Mouse (Mus musculus) heart, embryonic 14.5 days (tissue): ENCODE measurements around the gene Pou2f2. TPM values are rescaled to one million over a fixed set of nuclear protein-coding genes. Genes with fewer than 3 reads are reported as not detected.

Source experiments
- ATAC-seq: fragments of 200-750 bp; cut with Nextera tagmentation; 2 replicates; pipeline ENCODE4 v1.8.0; 2017; ENCODE audit warnings: low read depth, moderate TSS enrichment; ENCODE audit not compliant: insufficient number of reproducible peaks, insufficient read depth, low FRiP score
- H3K27ac ChIP-seq, 2 experiments: fragments of 200-500 bp in 1 of 2; fragments of 300-500 bp in 1 of 2; sonication (generic) in 1 of 2; replicated peaks in 1 of 2; 2 replicates each; pipeline ENCODE4 v1.5.1; 2012 to 2014; ENCODE audit warnings: low read depth in 2 of 2, low read length in 2 of 2, control low read depth in 1 of 2, mild to moderate bottlenecking in 1 of 2, mixed read lengths in 1 of 2; ENCODE audit not compliant: control insufficient read depth in 1 of 2, insufficient read depth in 1 of 2
- H3K27me3 ChIP-seq: fragments of 300-500 bp; sonication (generic); 2 replicates; pipeline ENCODE4 v1.6.1; 2014; ENCODE audit warnings: mild to moderate bottlenecking, low read length, control low read depth; ENCODE audit not compliant: control insufficient read depth, insufficient read depth
- H3K36me3 ChIP-seq: fragments of 300-500 bp; sonication (generic); 2 replicates; pipeline ENCODE4 v1.6.1; 2014; ENCODE audit warnings: mild to moderate bottlenecking, control low read depth, low read length, mixed read lengths; ENCODE audit not compliant: control insufficient read depth, insufficient read depth
- H3K4me1 ChIP-seq, 2 experiments: fragments of 200-500 bp in 1 of 2; fragments of 300-500 bp in 1 of 2; sonication (generic) in 1 of 2; 2 replicates each; pipeline ENCODE4 v1.6.1; 2012 to 2014; ENCODE audit warnings: low read length in 2 of 2, control low read depth in 1 of 2, mixed read lengths in 1 of 2; ENCODE audit not compliant: control insufficient read depth in 2 of 2, insufficient read depth in 2 of 2
- H3K4me2 ChIP-seq: fragments of 300-500 bp; sonication (generic); 2 replicates; pipeline ENCODE4 v1.6.1; 2014; ENCODE audit warnings: mild to moderate bottlenecking, low read length
- H3K4me3 ChIP-seq, 2 experiments: fragments of 200-500 bp in 1 of 2; fragments of 300-500 bp in 1 of 2; sonication (generic) in 1 of 2; 2 replicates each; pipeline ENCODE4 v1.5.1; 2012 to 2014; ENCODE audit warnings: low read length in 2 of 2, mild to moderate bottlenecking in 2 of 2, control low read depth in 1 of 2, low read depth in 1 of 2, moderate library complexity in 1 of 2; ENCODE audit not compliant: control insufficient read depth in 1 of 2, insufficient read depth in 1 of 2
- H3K9ac ChIP-seq: fragments of 300-500 bp; sonication (generic); 2 replicates; pipeline ENCODE4 v1.6.1; 2014; ENCODE audit warnings: mild to moderate bottlenecking, low read length
- H3K9me3 ChIP-seq: fragments of 300-500 bp; sonication (generic); 2 replicates; pipeline ENCODE4 v1.6.1; 2016; ENCODE audit warnings: low read length, control low read depth; ENCODE audit not compliant: control insufficient read depth
- WGBS: fragments of 180-500 bp; shearing (Covaris S2); extraction: QIAGEN DNeasy Blood & Tissue Kit; methylation state at CpG from one replicate; pipeline ENCODE4 v1.1.7; 2014; 5-methylcytosine and 5-hydroxymethylcytosine counted together
- polyA plus RNA-seq: library from polyadenylated mRNA; unstranded; fragments of >200 nt; fragmentation: Nextera tagmentation; extraction: Ambion mirVana; gene quantifications from 2 replicates; pipeline ENCODE4 v1.2.1, GENCODE M21; 2014

The Pou2f2 gene
- polyA plus RNA-seq = 0.50 and 0.71 TPM in 2 replicates

GRCm38 (mm10) chr7:25179606-25180161 is at the start of gene Pou2f2:
Gene Pou2f2, minus strand, starts transcription at chr7:25179726.
- peaks cover 0 to 9% of the 10 kb centered on the region in 2 experiments; a peak in 1 of 4 replicates for H3K4me1 ChIP-seq
- no peak within 1 kb of the TSS; the same call in 1 of the 2 replicates for H3K9ac ChIP-seq
- peak within 1 kb of the TSS; percentile 72 for H3K4me2 ChIP-seq
- H3K9me3 ChIP-seq = no peaks in the 10 kb centered on the region
- ATAC-seq = peak; percentile 62
- WGBS = under 1% methylated on average over 35 of the region's 56 CpGs
- H3K36me3 ChIP-seq = no peaks in the 10 kb centered on the region
- peak within 1 kb of the TSS; percentile 39 to 50 for H3K4me3 ChIP-seq
- peaks cover 99% of the 10 kb centered on the region for H3K27me3 ChIP-seq
- H3K27ac ChIP-seq = no peak within 1 kb of the TSS

DNA sequence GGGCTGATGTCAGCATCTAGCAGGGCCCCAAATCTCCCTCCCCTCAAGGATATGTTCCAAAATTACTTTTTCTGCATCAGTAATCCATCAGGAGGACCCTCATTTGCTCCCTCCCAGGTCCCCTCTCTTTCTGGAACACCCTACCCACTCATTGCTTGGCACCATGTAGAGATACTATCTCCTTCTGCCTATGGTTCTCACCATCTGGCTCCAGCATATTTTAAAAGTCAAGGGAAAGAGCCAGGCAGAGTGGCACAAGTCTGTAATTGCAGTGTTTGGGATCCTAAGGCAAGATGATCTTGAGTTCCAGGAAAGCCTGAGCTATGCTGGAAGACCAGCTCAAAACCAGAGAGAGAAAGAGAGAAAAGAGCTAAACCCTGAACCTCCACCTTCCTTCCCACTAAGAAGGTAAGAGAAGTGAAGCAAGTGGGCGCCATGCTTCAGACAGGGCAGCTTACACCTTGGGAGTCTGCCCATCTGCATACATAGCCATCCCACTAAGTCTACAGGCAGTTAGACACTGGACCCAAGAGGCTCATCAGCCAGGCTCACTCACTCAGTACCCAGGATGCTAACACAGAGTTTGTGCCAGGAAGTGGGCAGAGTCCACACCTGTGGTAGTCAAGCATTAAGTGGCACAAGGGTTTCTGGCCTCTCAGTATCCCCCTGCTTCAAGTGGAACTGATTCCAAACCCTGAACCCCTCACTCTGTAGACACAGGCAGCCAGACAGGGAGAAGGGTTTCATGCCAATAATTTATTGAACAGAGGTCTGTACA is 48.2 kb upstream of the Pou2f2 start:
- Histone ChIP-seq H3K4me2 (no peak overlapping the region), H3K9ac (no peak overlapping the region), H3K27me3 (no peaks in the 10 kb centered on the region), H3K4me1 (peaks cover 0 to 2% of the 10 kb centered on the region in 2 experiments; a peak in 2 of 4 replicates), H3K4me3 (no peak overlapping the region), H3K36me3 (peaks cover 100% of the 10 kb centered on the region), H3K9me3 (no peaks in the 10 kb centered on the region), H3K27ac (no peak overlapping the region)
- no peak for ATAC-seq
- WGBS = 92% methylated on average over 1 of the region's 1 CpGs

- H3K4me3 ChIP-seq = peak overlapping the region in 1 of 2 experiments; percentile 55; a peak in 2 of 4 replicates
- H3K27me3 ChIP-seq = no peaks in the 10 kb centered on the region
- H3K36me3 ChIP-seq = peaks cover 50% of the 10 kb centered on the region
- peak overlapping the region; percentile 93 for H3K4me2 ChIP-seq
- no peak for ATAC-seq
- H3K27ac ChIP-seq = no peak overlapping the region
- 78% methylated on average over 10 of the region's 10 CpGs for WGBS
- H3K4me1 ChIP-seq = peaks cover 13 to 26% of the 10 kb centered on the region in 2 experiments
- peak overlapping the region; percentile 83 for H3K9ac ChIP-seq
- no peaks in the 10 kb centered on the region for H3K9me3 ChIP-seq
Measured at GRCm38 (mm10) chr7:25222275-25222967, 42.9 kb upstream of the Pou2f2 start.

DNA sequence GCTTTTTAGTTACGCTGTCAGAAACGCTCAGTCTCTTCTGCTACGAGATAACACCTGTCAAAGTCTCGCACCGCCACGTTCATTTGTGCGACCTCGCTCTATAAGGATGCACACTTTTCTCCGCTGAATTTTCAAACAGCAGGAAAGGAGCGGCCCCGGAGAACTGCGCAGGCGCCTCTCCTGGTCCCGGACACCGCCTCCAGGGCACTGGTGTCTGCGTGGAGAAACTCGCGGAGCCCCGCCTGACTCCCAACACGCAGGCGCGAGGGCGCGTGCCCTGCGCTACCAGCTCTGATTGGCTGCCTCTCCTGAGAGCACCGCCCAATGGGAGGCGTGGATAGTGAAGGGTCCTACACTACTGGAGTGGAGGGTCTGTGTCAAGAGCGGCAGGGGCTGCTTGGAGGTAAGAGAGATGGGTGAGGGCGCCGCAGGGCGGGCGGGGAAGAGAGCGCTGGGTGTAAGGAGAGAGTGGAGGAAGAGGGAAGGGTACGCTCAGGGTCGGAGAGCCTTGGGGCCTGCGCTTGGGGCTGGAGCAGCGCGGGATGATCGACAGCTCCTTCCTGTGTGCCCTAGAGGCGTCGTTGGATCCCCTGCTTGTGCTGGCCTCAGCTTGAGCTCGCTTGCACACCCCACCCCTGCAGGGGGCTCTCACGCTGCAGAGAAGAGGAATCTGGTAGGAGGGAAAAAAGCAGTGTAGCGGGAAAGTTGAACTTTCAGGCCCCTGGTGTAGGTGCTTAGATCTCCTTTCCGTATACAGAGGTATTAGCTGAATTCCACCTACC is 41.8 kb upstream of the Pou2f2 start, which contains the start of gene Zfp526:
Gene Zfp526, plus strand, starts transcription at position 324 of the 782 bp plus-strand sequence.
- Histone ChIP-seq H3K4me3 (peak within 1 kb of the TSS; percentile 55 to 85), H3K4me1 (peaks cover 13 to 26% of the 10 kb centered on the region in 2 experiments), H3K9ac (peak within 1 kb of the TSS; percentile 83), H3K27ac (peak within 1 kb of the TSS; percentile 84 to 87), H3K4me2 (peak within 1 kb of the TSS; percentile 93), H3K36me3 (peaks cover 40% of the 10 kb centered on the region), H3K9me3 (no peaks in the 10 kb centered on the region), H3K27me3 (no peaks in the 10 kb centered on the region)
- WGBS = under 1% methylated on average over 45 of the region's 45 CpGs
- peak; percentile 93 for ATAC-seq

- Histone ChIP-seq H3K9me3 (no peaks in the 10 kb centered on the region), H3K9ac (peak within 1 kb of the TSS; percentile 83), H3K27me3 (no peaks in the 10 kb centered on the region), H3K4me1 (peaks cover 13 to 26% of the 10 kb centered on the region in 2 experiments), H3K4me2 (peak within 1 kb of the TSS; percentile 93), H3K36me3 (peaks cover 40% of the 10 kb centered on the region), H3K27ac (peak within 1 kb of the TSS; percentile 84 to 87), H3K4me3 (peak within 1 kb of the TSS; percentile 55 to 85)
- WGBS = 4% methylated on average over 20 of the region's 20 CpGs
- ATAC-seq = no peak
Measured at GRCm38 (mm10) chr7:25220457-25221101, 41.1 kb upstream of the Pou2f2 start, which contains the start of gene Dedd2. Gene Dedd2, minus strand, starts transcription at chr7:25220615.

DNA sequence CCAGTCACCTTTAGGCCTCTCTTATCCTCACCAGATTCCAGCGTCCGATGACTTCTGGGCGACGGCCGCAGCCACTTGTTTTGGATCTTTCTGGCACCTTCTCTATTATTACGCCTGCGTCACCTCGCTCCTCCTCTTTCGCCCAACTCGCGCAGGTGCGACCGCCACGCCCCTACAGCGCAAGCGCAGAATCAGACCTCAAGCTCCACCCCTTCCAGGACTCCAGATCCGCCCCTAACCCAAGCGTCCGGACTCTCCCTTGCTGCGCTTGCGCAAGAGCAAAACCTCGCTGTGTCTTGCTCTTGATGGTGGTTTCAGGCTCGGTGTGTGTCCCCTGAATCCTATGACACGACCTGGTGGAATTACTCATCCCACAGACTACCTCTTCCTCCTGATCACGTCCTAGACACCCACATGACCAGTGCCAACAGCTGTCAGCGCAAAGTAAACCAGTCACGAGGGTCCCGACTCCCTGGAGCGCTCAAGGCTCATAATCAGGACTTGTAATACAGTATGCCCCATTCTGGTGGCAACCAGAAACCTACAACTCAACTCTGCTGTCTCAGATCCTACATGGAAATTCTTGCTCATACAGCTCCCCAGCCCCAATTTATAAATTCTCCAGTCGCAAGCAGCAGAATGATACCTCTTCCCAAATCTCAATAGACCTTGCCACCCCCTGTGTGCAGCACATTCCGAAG is 40.4 kb upstream of the Pou2f2 start:
- peaks cover 13 to 26% of the 10 kb centered on the region in 2 experiments for H3K4me1 ChIP-seq
- peak overlapping the region; percentile 51 to 55 for H3K4me3 ChIP-seq
- H3K36me3 ChIP-seq = peaks cover 38% of the 10 kb centered on the region
- H3K4me2 ChIP-seq = peak overlapping the region; percentile 93
- H3K9ac ChIP-seq = peak overlapping the region; percentile 75
- peak overlapping the region; percentile 72 to 87 for H3K27ac ChIP-seq
- H3K27me3 ChIP-seq = no peaks in the 10 kb centered on the region
- no peaks in the 10 kb centered on the region for H3K9me3 ChIP-seq
- WGBS = 2% methylated on average over 31 of the region's 31 CpGs
- ATAC-seq = peak; percentile 78
